8 mouse cellular contexts compared by ENCODE assay signal in the genomic region with DNA sequence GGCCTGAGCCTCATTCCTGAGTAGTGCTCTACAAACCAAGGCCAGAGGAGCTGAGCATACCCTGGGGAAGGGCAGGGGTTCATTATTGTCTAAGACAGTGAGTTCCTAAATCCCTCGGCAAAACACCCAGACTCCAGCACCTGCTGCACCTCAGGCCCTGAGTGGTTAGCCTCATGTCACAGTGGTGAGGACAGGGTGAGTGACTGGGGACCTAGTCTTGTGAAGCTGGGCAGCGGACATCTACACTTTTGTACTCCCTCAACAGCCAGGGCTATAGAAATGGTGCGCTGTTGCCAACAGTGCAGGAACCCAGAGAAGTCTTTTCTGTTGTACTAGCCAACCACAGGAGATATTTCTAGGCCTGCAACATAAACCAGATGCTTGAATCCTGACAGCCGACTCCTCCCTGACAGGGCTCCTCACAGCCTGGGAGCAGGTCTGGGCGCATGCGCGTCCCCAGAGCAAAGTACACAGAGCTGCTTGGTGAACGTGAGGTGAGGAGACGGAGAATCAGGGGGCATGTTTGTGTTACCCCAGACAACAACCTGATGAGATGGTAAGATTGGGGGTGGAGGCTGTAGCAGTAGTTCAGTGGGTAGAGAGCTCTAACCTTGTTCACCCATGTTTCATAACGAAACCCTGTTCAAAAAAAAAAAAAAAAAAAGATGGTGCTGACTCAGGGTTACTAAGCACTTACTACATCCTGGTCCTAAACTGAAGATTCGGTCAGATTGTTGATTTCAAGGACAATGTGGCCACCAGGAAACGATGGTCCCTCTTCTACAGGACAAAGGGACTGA. TPM values are rescaled to one million over a fixed set of nuclear protein-coding genes. Genes with fewer than 3 reads are reported as not detected.
A peak's percentile ranks its signal among the peaks of the same experiment; 100 is the strongest.
DNase-seq lines count a peak whose midpoint lies in the region; ATAC-seq and TF ChIP-seq lines count a peak whose summit lies in the region.

No protein-coding gene starts in this region.

- no peaks in the 10 kb centered on the region for H3K9me3 ChIP-seq in hindbrain, postnatal 0 days (ENCODE audit: low read length)
- H3K9me3 ChIP-seq in hindbrain, embryonic 14.5 days (ENCODE audit: control insufficient read depth, low read length): no peaks in the 10 kb centered on the region
- no peaks in the 10 kb centered on the region for H3K9me3 ChIP-seq in liver, embryonic 16.5 days (replicated peaks; ENCODE audit: control insufficient read depth, low read length)

- H3K4me1 ChIP-seq in hindbrain, postnatal 0 days (ENCODE audit: insufficient read depth, low read length): peaks cover 27% of the 10 kb centered on the region
- H3K4me1 ChIP-seq in hindbrain, embryonic 14.5 days (replicated peaks; ENCODE audit: control insufficient read depth, insufficient read depth, low read length): peaks cover 24% of the 10 kb centered on the region
- H3K4me1 ChIP-seq in brown adipose tissue, adult 24 weeks (ENCODE audit: control insufficient read depth, insufficient read depth, insufficient read length, low read length): peaks cover 9% of the 10 kb centered on the region
- H3K4me1 ChIP-seq in liver, embryonic 16.5 days (ENCODE audit: control insufficient read depth, low read depth, low read length): no peaks in the 10 kb centered on the region; the same call in 1 of the 2 replicates

- no peak overlapping the region for H3K9ac ChIP-seq in hindbrain, postnatal 0 days (replicated peaks; ENCODE audit: low read length)
- H3K9ac ChIP-seq in hindbrain, embryonic 14.5 days: no peak overlapping the region
- H3K9ac ChIP-seq in liver, embryonic 16.5 days (ENCODE audit: low read depth, low read length): no peak overlapping the region

- peaks cover 4% of the 10 kb centered on the region; the same call in 1 of the 2 replicates for H3K36me3 ChIP-seq in hindbrain, postnatal 0 days (ENCODE audit: insufficient read depth, low read length)
- H3K36me3 ChIP-seq in hindbrain, embryonic 14.5 days (replicated peaks; ENCODE audit: control insufficient read depth, insufficient read depth): peaks cover 17% of the 10 kb centered on the region
- H3K36me3 ChIP-seq in liver, embryonic 16.5 days (ENCODE audit: control insufficient read depth, insufficient read depth): no peaks in the 10 kb centered on the region

- peak overlapping the region; percentile 56; the same call in 1 of the 2 replicates for H3K27ac ChIP-seq in hindbrain, postnatal 0 days
- H3K27ac ChIP-seq in hindbrain, embryonic 14.5 days: no peak overlapping the region; the same call in 1 of the 2 replicates
- H3K27ac ChIP-seq in brown adipose tissue, adult 24 weeks (replicated peaks; ENCODE audit: low read depth, low read length): 0 out of 2 replicates have a peak overlapping the region, but pooled peaks have one; percentile 8
- H3K27ac ChIP-seq in liver, embryonic 16.5 days (ENCODE audit: low read length): no peak overlapping the region

- no peaks in the 10 kb centered on the region for H3K27me3 ChIP-seq in hindbrain, postnatal 0 days (ENCODE audit: insufficient read depth, low read length)
- H3K27me3 ChIP-seq in hindbrain, embryonic 14.5 days (ENCODE audit: control insufficient read depth, insufficient read depth, low read length): no peaks in the 10 kb centered on the region
- no peaks in the 10 kb centered on the region for H3K27me3 ChIP-seq in liver, embryonic 16.5 days (ENCODE audit: control insufficient read depth, insufficient read depth, low read depth, low read length)

- intact Hi-C loops in heart, postnatal 14 days (cut with DNase I): no loop called here

- no peak for ATAC-seq in hindbrain, postnatal 0 days
- no peak for ATAC-seq in hindbrain, embryonic 14.5 days (ENCODE audit: low FRiP score)
- peak; percentile 69 for ATAC-seq in liver, embryonic 16.5 days (ENCODE audit: low read depth)
- no peak for ATAC-seq in erythroid progenitor cell, adult 5-6 weeks (replicated peaks; ENCODE audit: low FRiP score, poor library complexity, severe bottlenecking)

- no peak overlapping the region for H3K4me3 ChIP-seq in hindbrain, postnatal 0 days (ENCODE audit: low read length)
- no peak overlapping the region for H3K4me3 ChIP-seq in hindbrain, embryonic 14.5 days (replicated peaks; ENCODE audit: low read length)
- H3K4me3 ChIP-seq in brown adipose tissue, adult 24 weeks (ENCODE audit: insufficient read depth, low read depth, low read length): no peak overlapping the region
- no peak overlapping the region for H3K4me3 ChIP-seq in liver, embryonic 16.5 days (ENCODE audit: low read depth, low read length)

- 84% methylated on average over 12 of the region's 12 CpGs for WGBS in hindbrain, postnatal 0 days
- 86% methylated on average over 12 of the region's 12 CpGs for WGBS in hindbrain, embryonic 14.5 days
- WGBS in liver, embryonic 16.5 days (ENCODE audit: insufficient replicate concordance): 56% methylated on average over 12 of the region's 12 CpGs

- H3K4me2 ChIP-seq in hindbrain, postnatal 0 days (ENCODE audit: low read depth, low read length): no peak overlapping the region
- no peak overlapping the region for H3K4me2 ChIP-seq in hindbrain, embryonic 14.5 days (replicated peaks)
- no peak overlapping the region for H3K4me2 ChIP-seq in liver, embryonic 16.5 days (ENCODE audit: low read depth, low read length)

- DNase-seq in hindbrain, postnatal 0 days (ENCODE audit: low spot score): no peak
- no peak for DNase-seq in hindbrain, embryonic 14.5 days (ENCODE audit: low spot score)
- peak; percentile 58 to 69 for DNase-seq in heart, postnatal 14 days
- DNase-seq in lung, postnatal 4 days: no peak
- DNase-seq in embryo, embryonic 9.5 days (ENCODE audit: extremely low spot score): no peak

- TF ChIP-seq CTCF in hindbrain, postnatal 0 days (IDR thresholded peaks at IDR 0.05; ENCODE audit: low read depth): no peak

RNA-seq across cellular contexts. Expression of a gene that starts 38.2 kb away (rescaled TPM):
- total RNA-seq in hindbrain, postnatal 0 days (2014; rRNA removed): 16.3 and 22.0 TPM in 2 replicates
- 9.3 and 11.5 TPM in 2 replicates for polyA plus RNA-seq in hindbrain, postnatal 0 days (2015; fragmentation: Nextera tagmentation; extraction: Ambion mirVana)
- 12.2 and 14.1 TPM in 2 replicates for polyA plus RNA-seq in hindbrain, embryonic 14.5 days (2014; fragmentation: Nextera tagmentation; extraction: Ambion mirVana)
- polyA plus RNA-seq in brown adipose tissue, adult 24 weeks (2012; ENCODE audit: insufficient read depth, insufficient read length, missing spikeins): 32.8 and 34.1 TPM in 2 replicates
- total RNA-seq in heart, postnatal 14 days (2021): 10 to 100 TPM; 83.2 to 85.0 TPM
- 3.5 and 5.6 TPM in 2 replicates for polyA plus RNA-seq in liver, embryonic 16.5 days (2015; fragmentation: Nextera tagmentation; extraction: Ambion mirVana)
- 1.3 TPM in 1 of 2 replicates, not detected in the other for total RNA-seq in erythroid progenitor cell, adult 5-6 weeks (2015; ENCODE audit: low replicate concordance)
- 0.13 TPM in 1 of 2 replicates, not detected in the other for total RNA-seq in erythroid progenitor cell, adult 5-6 weeks (2017; ENCODE audit: low replicate concordance)

RNA-seq across cellular contexts. Expression of a gene that starts 46.2 kb away (rescaled TPM):
- total RNA-seq in hindbrain, postnatal 0 days (2014; rRNA removed): 96.9 and 105 TPM in 2 replicates
- polyA plus RNA-seq in hindbrain, postnatal 0 days (2015; fragmentation: Nextera tagmentation; extraction: Ambion mirVana): 56.1 and 57.0 TPM in 2 replicates
- 67.2 and 67.5 TPM in 2 replicates for polyA plus RNA-seq in hindbrain, embryonic 14.5 days (2014; fragmentation: Nextera tagmentation; extraction: Ambion mirVana)
- polyA plus RNA-seq in brown adipose tissue, adult 24 weeks (2012; ENCODE audit: insufficient read depth, insufficient read length, missing spikeins): 3.6 and 17.9 TPM in 2 replicates
- 1 to 10 TPM; 4.1 to 4.2 TPM for total RNA-seq in heart, postnatal 14 days (2021)
- polyA plus RNA-seq in liver, embryonic 16.5 days (2015; fragmentation: Nextera tagmentation; extraction: Ambion mirVana): 1.0 and 1.1 TPM in 2 replicates
- total RNA-seq in erythroid progenitor cell, adult 5-6 weeks (2015; ENCODE audit: low replicate concordance): not detected in 2 replicates
- not detected in 2 replicates for total RNA-seq in erythroid progenitor cell, adult 5-6 weeks (2017; ENCODE audit: low replicate concordance)

Comparison
In these comparisons a context has a peak if more than half of its experiments do, and no peak if none do; other contexts are left out.
1. H3K27ac ChIP-seq: peak in hindbrain, postnatal 0 days (single experiment) and brown adipose tissue, adult 24 weeks (single experiment); none in hindbrain, embryonic 14.5 days (single experiment) and liver, embryonic 16.5 days (single experiment).
2. DNase-seq: peak in heart, postnatal 14 days (2 of 2); none in hindbrain, postnatal 0 days (single experiment), hindbrain, embryonic 14.5 days (single experiment), lung, postnatal 4 days (0 of 2) and embryo, embryonic 9.5 days (single experiment).